Mouse (Mus musculus) small intestine, adult 2 months (tissue): ENCODE results near the gene Ckap2l.

Experiments used
- CTCF ChIP-seq: fragments of 200-500 bp; IDR thresholded peaks from 2 replicates; pipeline ENCODE4 v1.5.1; 2012; ENCODE audit warnings: low read depth, mild to moderate bottlenecking, control low read depth, inconsistent platforms, low read length, moderate library complexity, mixed read lengths; ENCODE audit not compliant: insufficient replicate concordance, insufficient read length; ENCODE audit errors: extremely low read depth
- POLR2A ChIP-seq: fragments of 200-500 bp; IDR thresholded peaks from 2 replicates; pipeline ENCODE4 v1.6.1; 2012; ENCODE audit warnings: low read depth, mild to moderate bottlenecking, control low read depth, inconsistent platforms, low read length, moderate library complexity

DNA sequence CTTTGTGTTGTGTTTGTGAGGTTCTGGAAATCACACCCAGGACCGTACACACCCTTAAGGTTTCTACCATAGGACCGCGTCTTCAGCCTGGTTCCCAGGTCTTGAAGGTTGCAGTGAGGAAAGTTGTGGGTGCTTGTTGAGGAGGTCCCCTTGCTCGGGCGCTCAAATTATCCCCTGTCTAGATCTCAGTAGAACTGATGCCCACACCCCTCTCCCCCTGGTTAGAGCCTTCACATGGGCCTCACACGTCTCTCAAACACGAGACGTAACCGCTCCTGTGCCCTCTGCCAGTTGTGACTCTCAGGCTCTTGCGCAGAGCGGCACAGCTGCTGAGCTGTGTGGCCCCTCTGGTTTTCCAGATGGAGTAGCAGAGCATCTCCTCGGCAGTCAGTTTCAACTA lies 50.1 kb downstream of the Ckap2l start:
- TF ChIP-seq CTCF = no peak
- no peak for TF ChIP-seq POLR2A
